ENCODE assay signal across 33 mouse cellular contexts in the genomic region with DNA sequence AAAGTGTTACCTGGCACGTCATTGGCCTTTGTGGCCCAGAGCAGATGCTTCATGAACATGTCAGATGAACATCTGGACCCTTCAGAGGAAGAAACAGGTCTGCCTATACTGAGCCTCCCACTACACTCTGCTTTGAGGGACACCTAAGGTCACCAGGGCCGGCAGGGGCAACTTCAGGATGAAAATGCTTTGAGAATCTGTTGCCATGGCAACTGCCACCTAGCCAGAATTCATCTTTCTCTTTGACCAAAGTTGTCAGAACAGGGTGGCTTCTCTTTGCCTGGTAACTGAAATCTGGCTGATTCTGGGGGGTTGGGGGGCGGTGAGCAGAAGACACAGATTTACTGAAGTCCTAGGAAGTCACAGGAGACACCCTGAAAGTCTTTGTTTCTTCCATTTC. TPM values are rescaled to one million over a fixed set of nuclear protein-coding genes. Genes with fewer than 3 reads are reported as not detected.
DNase-seq lines count a peak whose midpoint lies in the region; ATAC-seq and TF ChIP-seq lines count a peak whose summit lies in the region.
"Had no signal": no experiment of that assay in that cellular context is flagged by ENCODE, and none has a peak within 500 bp of the region (broad histone marks: within the 10 kb centered on the region; RNA-seq: fewer than 3 reads in every experiment).

No protein-coding gene starts in this region.

- no peaks in the 10 kb centered on the region for H3K9me3 ChIP-seq in forebrain, postnatal 0 days (ENCODE audit: low read length)
- no peaks in the 10 kb centered on the region for H3K9me3 ChIP-seq in forebrain, embryonic 15.5 days
- H3K9me3 ChIP-seq in midbrain, embryonic 14.5 days (ENCODE audit: control insufficient read depth, low read length): no peaks in the 10 kb centered on the region
- no peaks in the 10 kb centered on the region for H3K9me3 ChIP-seq in midbrain, embryonic 16.5 days (replicated peaks; ENCODE audit: control insufficient read depth, low read length, poor library complexity, severe bottlenecking)
- H3K9me3 ChIP-seq: embryonic facial prominence, embryonic 15.5 days; forebrain, embryonic 12.5 days; heart, embryonic 10.5 days; heart, embryonic 13.5 days; hindbrain, embryonic 15.5 days; intestine, embryonic 15.5 days had no signal

- H3K4me1 ChIP-seq in forebrain, postnatal 0 days (ENCODE audit: insufficient read depth): peaks cover 19% of the 10 kb centered on the region
- H3K4me1 ChIP-seq in forebrain, embryonic 15.5 days: peaks cover 26% of the 10 kb centered on the region
- H3K4me1 ChIP-seq in midbrain, embryonic 14.5 days (ENCODE audit: control insufficient read depth, insufficient read depth, low read length): peaks cover 16% of the 10 kb centered on the region
- peaks cover 13% of the 10 kb centered on the region for H3K4me1 ChIP-seq in midbrain, embryonic 16.5 days (ENCODE audit: control insufficient read depth, insufficient read depth, low read length)
- H3K4me1 ChIP-seq: intestine, embryonic 15.5 days had no signal

- no peaks in the 10 kb centered on the region for H3K36me3 ChIP-seq in forebrain, postnatal 0 days (ENCODE audit: insufficient read depth)
- H3K36me3 ChIP-seq in forebrain, embryonic 15.5 days: no peaks in the 10 kb centered on the region
- no peaks in the 10 kb centered on the region for H3K36me3 ChIP-seq in midbrain, embryonic 14.5 days (ENCODE audit: control insufficient read depth, insufficient read depth, low read length)
- H3K36me3 ChIP-seq in midbrain, embryonic 16.5 days (ENCODE audit: control insufficient read depth, insufficient read depth, low read length): no peaks in the 10 kb centered on the region
- H3K36me3 ChIP-seq: embryonic facial prominence, embryonic 15.5 days; forebrain, embryonic 12.5 days; heart, embryonic 10.5 days; heart, embryonic 13.5 days; hindbrain, embryonic 15.5 days; intestine, embryonic 15.5 days had no signal

- TF ChIP-seq CTCF in forebrain, postnatal 0 days (IDR thresholded peaks at IDR 0.05; ENCODE audit: low read depth): no peak

- no peak for ATAC-seq in forebrain, postnatal 0 days
- ATAC-seq in forebrain, embryonic 15.5 days (replicated peaks): no peak
- no peak for ATAC-seq in midbrain, embryonic 14.5 days (ENCODE audit: low FRiP score, low TSS enrichment)
- ATAC-seq in midbrain, embryonic 16.5 days: no peak
- ATAC-seq: CD4-positive, CD25-positive, alpha-beta regulatory T cell, adult 4 months; intestine, embryonic 15.5 days had no signal

- no peak overlapping the region for H3K4me2 ChIP-seq in forebrain, postnatal 0 days (ENCODE audit: low read depth)
- H3K4me2 ChIP-seq in forebrain, embryonic 15.5 days (replicated peaks): no peak overlapping the region
- H3K4me2 ChIP-seq in midbrain, embryonic 14.5 days (ENCODE audit: low read length): no peak overlapping the region
- H3K4me2 ChIP-seq in midbrain, embryonic 16.5 days (ENCODE audit: low read length): no peak overlapping the region
- H3K4me2 ChIP-seq: embryonic facial prominence, embryonic 15.5 days; forebrain, embryonic 12.5 days; heart, embryonic 13.5 days; hindbrain, embryonic 15.5 days; intestine, embryonic 15.5 days had no signal

- 64% methylated on average over 3 of the region's 3 CpGs for whole genome bisulfite sequencing in forebrain, postnatal 0 days
- 74% methylated on average over 3 of the region's 3 CpGs for WGBS in forebrain, embryonic 15.5 days
- WGBS in midbrain, embryonic 14.5 days: 55% methylated on average over 3 of the region's 3 CpGs
- 56% methylated on average over 3 of the region's 3 CpGs for WGBS in midbrain, embryonic 16.5 days

- H3K27me3 ChIP-seq in forebrain, postnatal 0 days (ENCODE audit: insufficient read depth, low read length): no peaks in the 10 kb centered on the region
- H3K27me3 ChIP-seq in forebrain, embryonic 15.5 days: no peaks in the 10 kb centered on the region
- H3K27me3 ChIP-seq in midbrain, embryonic 14.5 days (ENCODE audit: control insufficient read depth, insufficient read depth, low read length): no peaks in the 10 kb centered on the region
- no peaks in the 10 kb centered on the region for H3K27me3 ChIP-seq in midbrain, embryonic 16.5 days (ENCODE audit: control insufficient read depth, insufficient read depth, low read depth, low read length)
- H3K27me3 ChIP-seq: embryonic facial prominence, embryonic 15.5 days; intestine, embryonic 15.5 days had no signal

- no peak overlapping the region for H3K4me3 ChIP-seq in forebrain, postnatal 0 days (ENCODE audit: low read depth, low read length)
- no peak overlapping the region for H3K4me3 ChIP-seq in forebrain, embryonic 15.5 days
- no peak overlapping the region for H3K4me3 ChIP-seq in midbrain, embryonic 14.5 days (replicated peaks; ENCODE audit: low read depth, low read length)
- H3K4me3 ChIP-seq in midbrain, embryonic 16.5 days (ENCODE audit: low read depth, low read length): no peak overlapping the region
- H3K4me3 ChIP-seq: embryonic facial prominence, embryonic 15.5 days; forebrain, embryonic 12.5 days; heart, adult 2 months; heart, embryonic 10.5 days; heart, embryonic 13.5 days; hindbrain, embryonic 15.5 days; intestine, embryonic 15.5 days had no signal

- H3K9ac ChIP-seq in forebrain, postnatal 0 days: no peak overlapping the region
- no peak overlapping the region for H3K9ac ChIP-seq in forebrain, embryonic 15.5 days (replicated peaks)
- H3K9ac ChIP-seq in midbrain, embryonic 14.5 days (replicated peaks; ENCODE audit: low read length): no peak overlapping the region
- no peak overlapping the region for H3K9ac ChIP-seq in midbrain, embryonic 16.5 days (ENCODE audit: low read depth, low read length)
- H3K9ac ChIP-seq: embryonic facial prominence, embryonic 15.5 days; forebrain, embryonic 12.5 days; heart, embryonic 13.5 days; hindbrain, embryonic 15.5 days; intestine, embryonic 15.5 days had no signal

- H3K27ac ChIP-seq in forebrain, postnatal 0 days (ENCODE audit: low read depth, low read length): no peak overlapping the region
- no peak overlapping the region for H3K27ac ChIP-seq in forebrain, embryonic 15.5 days (replicated peaks)
- H3K27ac ChIP-seq in midbrain, embryonic 14.5 days (replicated peaks; ENCODE audit: low read depth, low read length): no peak overlapping the region
- H3K27ac ChIP-seq in midbrain, embryonic 16.5 days (ENCODE audit: low read length): no peak overlapping the region
- H3K27ac ChIP-seq: embryonic facial prominence, embryonic 15.5 days; forebrain, embryonic 12.5 days; heart, adult 2 months; heart, embryonic 10.5 days; heart, embryonic 13.5 days; hindbrain, embryonic 15.5 days; intestine, embryonic 15.5 days had no signal

- DNase-seq in forebrain, postnatal 0 days: peak; percentile 58
- DNase-seq in midbrain, embryonic 14.5 days: peak; percentile 67
- DNase-seq in brain, adult 2 months (ENCODE audit: low read depth, low spot score): peak; percentile 42
- no peak for DNase-seq in gastrocnemius, postnatal 4 days (ENCODE audit: low spot score in 2 of 2)
- DNase-seq: adrenal gland, adult 2 months; adrenal gland, postnatal 14 days; cerebellum, adult 11-12 months; cerebellum, adult 8-10 months; cerebellum, postnatal 36 days; embryo, embryonic 11 days; gastrocnemius, postnatal 25 days; heart, adult 2 months; heart, postnatal 14 days; heart, postnatal 4 days had no signal

RNA-seq across cellular contexts. Expression of a gene that starts 14.7 kb away (rescaled TPM):
- total RNA-seq in forebrain, postnatal 0 days (2014; rRNA removed): not detected in 2 replicates
- not detected in 2 replicates for polyA plus RNA-seq in forebrain, postnatal 0 days (2015; fragmentation: Nextera tagmentation; extraction: Ambion mirVana)
- not detected in 2 replicates for polyA plus RNA-seq in forebrain, embryonic 15.5 days (2015; fragmentation: Nextera tagmentation; extraction: Ambion mirVana)
- not detected in 2 replicates for polyA plus RNA-seq in midbrain, embryonic 14.5 days (2014; fragmentation: Nextera tagmentation; extraction: Ambion mirVana)
- polyA plus RNA-seq in midbrain, embryonic 16.5 days (2015; fragmentation: Nextera tagmentation; extraction: Ambion mirVana): not detected in 2 replicates
- total RNA-seq in gastrocnemius, postnatal 4 days (2021): not detected
- total RNA-seq: adrenal gland, adult 2 months; adrenal gland, postnatal 14 days; adrenal gland, postnatal 4 days; gastrocnemius, adult 8-10 months; gastrocnemius, postnatal 25 days; granulocyte monocyte progenitor cell, adult 5-6 weeks; heart, adult 2 months; heart, postnatal 14 days; heart, postnatal 4 days; MEL had no signal
- polyA plus RNA-seq: adrenal gland, adult 2 months; brain, embryonic 14.5 days; C2C12; CD4-positive, CD25-positive, alpha-beta regulatory T cell, adult 4 months; cortical plate, adult 2 months; embryonic facial prominence, embryonic 11.5 days; embryonic facial prominence, embryonic 15.5 days; forebrain, embryonic 12.5 days; heart, adult 2 months; heart, embryonic 10.5 days; heart, embryonic 13.5 days; heart, embryonic 16.5 days; hindbrain, embryonic 11.5 days; hindbrain, embryonic 15.5 days; intestine, embryonic 15.5 days had no signal

Comparison
In these comparisons a context has a peak if more than half of its experiments do, and no peak if none do; other contexts are left out.
1. DNase-seq: peak in forebrain, postnatal 0 days (single experiment), midbrain, embryonic 14.5 days (single experiment) and brain, adult 2 months (single experiment); none in gastrocnemius, postnatal 4 days (0 of 2).